Mouse (Mus musculus): ENCODE measurements around the gene 3110082I17Rik. TPM values are rescaled to one million over a fixed set of nuclear protein-coding genes. Genes with fewer than 3 reads are reported as not detected.

Gene 3110082I17Rik
- polyA plus RNA-seq, 1 experiment from 2014 or later = 37.2 TPM

DNA sequence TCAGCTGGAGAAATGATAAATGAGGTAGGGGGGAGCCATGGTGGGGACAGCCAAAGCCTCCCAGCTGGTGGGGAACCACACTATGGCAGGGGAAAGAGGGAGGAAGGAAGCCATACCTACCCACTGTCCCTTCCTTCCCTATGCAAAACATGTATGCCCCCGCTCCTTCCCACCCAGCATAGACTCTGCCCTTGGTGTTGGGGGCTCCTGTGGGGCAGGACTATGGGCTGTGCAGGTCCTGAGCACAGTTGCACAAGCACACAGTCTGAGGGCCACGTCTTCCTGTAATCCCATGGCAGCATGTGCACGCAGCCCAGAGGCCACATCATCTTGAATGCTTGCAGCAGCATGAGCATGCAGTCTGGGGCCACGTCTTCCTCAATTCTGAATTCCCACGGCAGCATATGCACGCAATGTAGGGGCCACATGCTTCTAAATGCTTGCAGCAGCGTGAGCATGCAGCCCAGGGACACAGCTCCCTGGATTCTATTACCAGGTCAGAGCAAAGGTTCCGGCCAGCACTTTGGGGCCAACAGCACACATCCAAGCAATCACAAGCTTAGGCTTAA is 56.6 kb downstream of the 3110082I17Rik start:
- H3K27me3 ChIP-seq (replicated peaks) = no peaks in the 10 kb centered on the region

DNA sequence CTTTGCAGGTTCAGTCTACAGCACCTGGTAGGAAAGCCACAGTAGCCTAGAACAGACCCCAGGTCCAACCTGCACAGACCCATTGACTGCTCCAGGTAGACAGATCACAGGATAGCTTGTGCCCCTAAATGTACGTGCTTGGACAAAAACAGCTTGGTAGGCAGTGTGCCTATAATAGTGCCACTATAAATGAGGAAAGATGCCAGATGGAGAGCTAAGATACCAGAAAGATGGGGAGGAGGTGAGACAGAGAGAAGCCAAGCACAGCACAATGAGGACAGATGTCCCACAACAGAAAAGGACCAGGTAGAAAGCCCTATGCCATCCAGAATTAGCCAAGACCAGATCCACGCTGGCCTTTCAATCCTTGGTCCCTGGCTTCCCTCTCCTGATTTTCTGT is 58.2 kb downstream of the 3110082I17Rik start:
- Histone ChIP-seq H3K4me2 (no peak overlapping the region), H3K36me3 (no peaks in the 10 kb centered on the region), H3K9me3 (no peaks in the 10 kb centered on the region), H3K4me3 (replicated peaks) (no peak overlapping the region), H3K4me1 (no peaks in the 10 kb centered on the region), H3K27ac (no peak overlapping the region), H3K9ac (no peak overlapping the region), H3K27me3 (replicated peaks) (no peaks in the 10 kb centered on the region)
- 95% methylated on average over 2 of the region's 2 CpGs for WGBS
- no peak for ATAC-seq (ENCODE audit: insufficient read depth, low FRiP score, low read depth)

More for the DNA sequence above, 56.6 kb downstream of the 3110082I17Rik start:
- no peak overlapping the region for H3K27ac ChIP-seq
- no peaks in the 10 kb centered on the region for H3K36me3 ChIP-seq
- H3K4me3 ChIP-seq (replicated peaks) = no peak overlapping the region
- H3K4me1 ChIP-seq = no peaks in the 10 kb centered on the region
- WGBS = 85% methylated on average over 8 of the region's 8 CpGs
- H3K9me3 ChIP-seq = no peaks in the 10 kb centered on the region
- no peak overlapping the region for H3K4me2 ChIP-seq
- H3K9ac ChIP-seq = no peak overlapping the region
- no peak for ATAC-seq (ENCODE audit: insufficient read depth, low FRiP score, low read depth)

DNA sequence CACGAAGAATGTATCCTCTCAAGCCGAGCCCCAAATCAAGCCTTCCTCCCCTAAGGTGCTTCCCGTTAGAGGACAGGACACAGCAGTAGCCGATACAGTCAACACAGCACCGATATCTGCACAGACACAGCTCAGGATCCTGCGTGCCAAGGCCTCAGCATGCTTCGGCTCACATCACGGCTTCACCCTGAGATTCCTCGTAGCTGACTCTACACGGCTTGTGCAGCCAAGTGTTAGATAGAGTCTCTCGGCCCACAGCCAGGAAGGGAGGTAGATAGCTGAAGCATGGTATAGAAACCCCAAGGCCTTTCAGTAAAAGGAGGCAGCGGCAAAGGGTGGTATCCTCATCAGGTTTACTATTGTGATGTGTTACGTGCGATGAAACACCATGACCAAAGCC is 60.3 kb downstream of the 3110082I17Rik start:
- Histone ChIP-seq H3K9me3 (no peaks in the 10 kb centered on the region), H3K36me3 (no peaks in the 10 kb centered on the region), H3K27ac (no peak overlapping the region), H3K4me1 (no peaks in the 10 kb centered on the region), H3K4me2 (no peak overlapping the region), H3K4me3 (replicated peaks) (no peak overlapping the region), H3K27me3 (replicated peaks) (no peaks in the 10 kb centered on the region), H3K9ac (no peak overlapping the region)
- no peak for ATAC-seq (ENCODE audit: insufficient read depth, low FRiP score, low read depth)
- WGBS = 88% methylated on average over 14 of the region's 14 CpGs

DNA sequence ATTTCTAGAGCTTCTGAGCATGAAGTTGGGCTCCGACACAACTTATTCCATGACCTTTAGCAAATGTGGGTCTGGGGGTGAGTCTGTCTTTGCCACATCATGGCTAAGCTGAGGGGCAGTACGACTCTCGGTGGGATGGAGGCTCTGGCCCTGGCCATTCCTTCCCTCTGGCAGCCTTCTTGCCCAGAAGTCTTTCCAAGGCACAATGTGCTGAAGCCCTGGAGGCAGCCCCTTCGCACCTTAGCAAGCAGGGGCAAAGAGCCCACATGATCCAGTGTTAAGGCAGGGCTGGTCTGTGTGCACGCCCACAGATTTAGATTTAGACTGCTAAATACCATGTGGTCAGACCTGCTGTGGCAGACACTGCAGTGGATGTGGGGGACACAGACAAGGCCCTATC is 61.5 kb downstream of the 3110082I17Rik start:
- Histone ChIP-seq H3K4me2 (no peak overlapping the region), H3K9me3 (no peaks in the 10 kb centered on the region), H3K27me3 (replicated peaks) (no peaks in the 10 kb centered on the region), H3K4me1 (no peaks in the 10 kb centered on the region), H3K4me3 (replicated peaks) (no peak overlapping the region), H3K27ac (no peak overlapping the region), H3K9ac (no peak overlapping the region), H3K36me3 (no peaks in the 10 kb centered on the region)
- ATAC-seq (ENCODE audit: insufficient read depth, low FRiP score, low read depth) = no peak
- WGBS = 76% methylated on average over 5 of the region's 5 CpGs

DNA sequence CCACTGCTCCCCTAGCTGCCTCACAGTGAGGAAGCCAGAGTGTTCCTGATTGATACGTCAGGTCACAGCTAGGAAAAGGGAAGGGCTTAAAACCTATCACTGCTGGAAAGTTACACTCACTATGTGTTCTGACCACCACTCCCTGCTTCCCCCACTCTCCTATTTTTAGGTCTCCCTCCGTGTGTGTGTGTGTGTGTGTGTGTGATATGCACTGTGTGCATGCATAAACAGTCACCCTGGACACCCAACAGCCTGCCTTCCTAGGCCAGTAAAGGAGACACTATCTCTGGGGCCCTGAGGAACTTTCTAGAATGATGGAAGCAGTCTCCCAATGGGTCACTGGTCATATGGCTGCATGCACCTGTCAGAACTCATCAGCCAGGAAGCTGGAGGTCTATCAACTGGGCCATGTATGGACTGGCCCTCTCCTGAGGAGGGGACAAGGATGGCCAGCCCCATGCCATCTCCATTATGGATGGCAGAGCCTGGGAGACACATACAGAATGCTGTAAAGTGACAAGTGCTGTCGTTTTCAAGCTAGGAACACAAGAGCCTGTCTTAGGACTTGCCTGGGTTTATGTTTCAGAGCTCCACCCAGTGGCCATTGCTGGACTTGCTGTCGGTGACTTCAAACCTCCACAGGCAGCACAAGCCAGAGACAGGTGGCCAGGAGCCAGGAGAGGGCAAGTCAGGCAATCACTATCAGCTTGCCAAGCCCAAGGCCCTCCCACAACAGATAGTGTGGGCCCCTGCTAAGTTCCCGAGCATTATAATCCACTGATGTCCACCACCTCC is 62.2 kb downstream of the 3110082I17Rik start:
- no peak overlapping the region for H3K27ac ChIP-seq
- no peaks in the 10 kb centered on the region for H3K4me1 ChIP-seq
- no peak overlapping the region for H3K4me2 ChIP-seq
- H3K9me3 ChIP-seq = no peaks in the 10 kb centered on the region
- no peak overlapping the region for H3K9ac ChIP-seq
- WGBS = 35% methylated on average over 5 of the region's 5 CpGs
- H3K27me3 ChIP-seq (replicated peaks) = no peaks in the 10 kb centered on the region
- no peak overlapping the region for H3K4me3 ChIP-seq (replicated peaks)
- ATAC-seq (ENCODE audit: insufficient read depth, low FRiP score, low read depth) = peak; percentile 62; the same call in 1 of the 2 replicates
- H3K36me3 ChIP-seq = no peaks in the 10 kb centered on the region

DNA sequence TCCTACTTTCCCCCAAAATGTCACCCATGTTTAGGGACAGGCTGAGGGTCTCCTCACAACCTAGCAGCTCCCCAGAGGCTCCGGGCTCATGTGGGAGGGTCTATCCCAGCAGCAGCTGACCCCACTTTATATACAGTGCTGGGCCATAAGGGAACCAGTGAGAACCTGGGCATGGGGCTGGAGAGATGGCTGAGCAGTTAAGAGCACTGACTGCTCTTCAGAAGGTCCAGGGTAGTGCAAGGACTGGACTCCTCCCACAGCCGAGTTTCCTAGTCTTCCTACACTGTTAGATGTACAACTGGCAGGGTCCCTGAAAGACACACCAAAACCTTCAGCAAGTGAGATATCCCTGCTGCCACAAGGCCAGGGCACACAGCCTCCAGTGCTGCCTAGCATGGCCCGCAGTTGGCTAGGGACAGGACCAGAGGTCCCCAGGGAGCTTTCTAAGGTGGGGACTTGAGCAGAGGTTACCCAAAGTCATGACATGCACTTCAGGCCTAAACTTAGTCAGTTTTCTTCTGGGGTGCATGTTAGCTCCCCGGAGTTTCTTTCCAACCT is 62.9 kb downstream of the 3110082I17Rik start:
- no peak overlapping the region for H3K27ac ChIP-seq
- no peak overlapping the region for H3K9ac ChIP-seq
- H3K4me1 ChIP-seq = no peaks in the 10 kb centered on the region
- no peak overlapping the region for H3K4me3 ChIP-seq (replicated peaks)
- no peaks in the 10 kb centered on the region for H3K9me3 ChIP-seq
- no peaks in the 10 kb centered on the region for H3K36me3 ChIP-seq
- no peak for ATAC-seq (ENCODE audit: insufficient read depth, low FRiP score, low read depth)
- no peaks in the 10 kb centered on the region for H3K27me3 ChIP-seq (replicated peaks)
- no peak overlapping the region for H3K4me2 ChIP-seq
- WGBS = 80% methylated on average over 4 of the region's 4 CpGs

DNA sequence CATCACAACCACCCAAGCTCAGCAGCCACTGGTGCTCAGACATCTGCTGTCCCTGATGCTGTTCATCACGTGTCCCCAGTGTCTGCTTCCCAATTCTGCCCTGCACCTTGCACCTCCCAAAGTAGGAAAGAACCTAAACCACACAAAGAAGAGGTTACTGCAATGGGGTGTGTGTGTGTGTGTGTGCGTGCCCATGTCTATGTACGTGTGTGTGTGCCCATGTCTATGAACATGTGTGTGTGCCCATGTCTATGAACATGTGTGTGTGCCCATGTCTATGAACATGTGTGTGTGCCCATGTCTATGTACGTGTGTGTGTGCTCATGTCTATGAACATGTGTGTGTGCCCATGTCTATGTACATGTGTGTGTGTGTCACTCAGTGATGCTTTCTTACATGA is 64.8 kb downstream of the 3110082I17Rik start:
- no peaks in the 10 kb centered on the region for H3K4me1 ChIP-seq
- no peak overlapping the region for H3K27ac ChIP-seq
- ATAC-seq (ENCODE audit: insufficient read depth, low FRiP score, low read depth) = no peak
- WGBS = 87% methylated on average over 4 of the region's 4 CpGs
- no peak overlapping the region for H3K9ac ChIP-seq
- no peaks in the 10 kb centered on the region for H3K9me3 ChIP-seq
- H3K4me3 ChIP-seq (replicated peaks) = no peak overlapping the region
- H3K27me3 ChIP-seq (replicated peaks) = no peaks in the 10 kb centered on the region
- no peaks in the 10 kb centered on the region for H3K36me3 ChIP-seq
- no peak overlapping the region for H3K4me2 ChIP-seq

DNA sequence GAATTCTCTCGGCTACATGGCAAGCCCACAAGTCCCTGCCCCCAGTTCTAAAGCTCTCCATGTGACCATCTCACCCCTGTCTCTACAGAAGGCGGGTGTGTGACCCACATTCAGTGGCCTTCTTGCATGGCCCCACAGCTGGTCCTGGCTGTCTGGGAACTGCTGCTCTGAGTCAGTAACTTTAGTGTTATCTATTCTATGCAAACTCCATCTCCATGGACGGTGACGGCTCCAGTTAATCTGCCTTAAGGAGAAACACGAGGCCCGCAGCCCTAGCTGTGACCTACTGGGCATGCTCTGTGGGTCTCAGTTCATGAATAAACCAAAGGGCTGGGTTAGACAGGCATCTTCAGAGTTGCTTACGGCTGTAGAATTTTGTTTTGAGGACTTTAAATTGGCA is 65.9 kb downstream of the 3110082I17Rik start:
- Histone ChIP-seq H3K27ac (no peak overlapping the region), H3K27me3 (replicated peaks) (no peaks in the 10 kb centered on the region), H3K9me3 (no peaks in the 10 kb centered on the region), H3K36me3 (no peaks in the 10 kb centered on the region), H3K4me2 (no peak overlapping the region), H3K4me1 (peaks cover 5% of the 10 kb centered on the region), H3K9ac (no peak overlapping the region), H3K4me3 (replicated peaks) (no peak overlapping the region)
- 62% methylated on average over 7 of the region's 7 CpGs for WGBS
- ATAC-seq (ENCODE audit: insufficient read depth, low FRiP score, low read depth) = no peak

DNA sequence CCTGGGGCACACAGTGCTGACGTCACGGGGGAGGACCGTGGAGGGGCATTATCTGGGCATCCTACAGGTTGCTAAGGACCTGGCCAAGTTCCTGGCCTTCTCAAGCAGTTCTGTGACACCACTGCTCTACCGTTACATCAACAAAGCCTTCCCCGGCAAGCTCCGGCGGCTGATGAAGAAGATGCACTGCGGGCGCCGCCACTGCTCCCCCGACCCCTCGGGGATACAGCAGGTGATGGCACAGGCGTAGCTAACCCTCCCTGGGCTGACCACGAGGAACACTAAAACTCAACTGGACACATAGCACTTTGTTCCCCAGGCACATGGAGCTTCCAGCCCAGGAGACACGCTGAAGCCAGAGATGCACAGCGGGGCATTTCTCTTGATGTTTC is 67.1 kb downstream of the 3110082I17Rik start:
- Histone ChIP-seq H3K4me3 (replicated peaks) (no peak overlapping the region), H3K36me3 (no peaks in the 10 kb centered on the region), H3K9ac (no peak overlapping the region), H3K27me3 (replicated peaks) (no peaks in the 10 kb centered on the region), H3K4me1 (peaks cover 16% of the 10 kb centered on the region), H3K9me3 (no peaks in the 10 kb centered on the region), H3K27ac (no peak overlapping the region), H3K4me2 (no peak overlapping the region)
- 91% methylated on average over 16 of the region's 16 CpGs for whole genome bisulfite sequencing
- ATAC-seq (ENCODE audit: insufficient read depth, low FRiP score, low read depth) = no peak

DNA sequence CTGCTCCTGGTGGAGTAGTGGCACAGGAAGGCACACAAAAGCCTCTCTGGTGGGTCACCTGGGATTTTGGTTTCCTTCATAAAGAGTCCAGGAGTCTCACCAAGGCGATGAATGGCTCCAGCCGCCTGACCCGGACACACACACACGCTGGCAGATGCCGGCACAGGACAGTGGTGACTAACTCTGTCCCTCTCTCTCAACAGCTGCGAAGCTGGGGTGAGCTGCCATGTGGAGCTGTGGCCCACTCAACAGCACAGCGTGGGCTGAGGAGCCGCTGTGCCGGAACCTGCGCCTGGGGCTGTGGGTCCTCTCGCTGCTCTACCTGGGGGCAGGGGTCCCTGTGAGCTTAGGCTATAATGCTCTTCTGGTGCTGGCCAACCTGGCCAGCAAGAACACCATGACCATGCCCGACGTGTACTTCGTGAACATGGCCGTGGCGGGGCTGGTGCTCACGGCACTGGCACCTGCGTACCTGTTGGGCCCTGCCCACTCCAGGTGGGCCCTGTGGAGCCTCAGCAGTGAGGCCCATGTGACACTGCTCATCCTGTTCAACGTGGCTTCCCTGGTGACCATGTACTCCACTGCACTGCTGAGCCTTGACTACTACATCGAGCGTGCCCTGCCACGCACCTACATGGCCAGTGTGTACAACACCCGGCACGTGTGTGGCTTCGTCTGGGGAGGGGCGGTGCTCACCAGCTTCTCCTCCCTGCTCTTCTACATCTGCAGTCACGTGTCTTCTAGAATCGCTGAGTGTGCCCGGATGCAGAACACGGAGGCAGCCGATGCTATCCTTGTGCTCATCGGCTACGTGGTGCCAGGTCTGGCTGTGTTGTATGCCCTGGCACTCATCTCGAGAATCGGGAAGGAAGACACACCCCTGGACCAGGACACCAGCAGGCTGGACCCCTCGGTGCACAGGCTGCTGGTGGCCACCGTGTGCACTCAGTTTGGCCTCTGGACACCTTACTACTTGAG is 67.8 kb downstream of the 3110082I17Rik start:
- ATAC-seq (ENCODE audit: insufficient read depth, low FRiP score, low read depth) = no peak
- H3K4me1 ChIP-seq = peaks cover 22% of the 10 kb centered on the region
- no peaks in the 10 kb centered on the region for H3K9me3 ChIP-seq
- 91% methylated on average over 37 of the region's 37 CpGs for WGBS
- H3K27ac ChIP-seq = no peak overlapping the region
- no peak overlapping the region for H3K4me2 ChIP-seq
- H3K9ac ChIP-seq = no peak overlapping the region
- no peaks in the 10 kb centered on the region for H3K27me3 ChIP-seq (replicated peaks)
- H3K4me3 ChIP-seq (replicated peaks) = no peak overlapping the region
- H3K36me3 ChIP-seq = no peaks in the 10 kb centered on the region

DNA sequence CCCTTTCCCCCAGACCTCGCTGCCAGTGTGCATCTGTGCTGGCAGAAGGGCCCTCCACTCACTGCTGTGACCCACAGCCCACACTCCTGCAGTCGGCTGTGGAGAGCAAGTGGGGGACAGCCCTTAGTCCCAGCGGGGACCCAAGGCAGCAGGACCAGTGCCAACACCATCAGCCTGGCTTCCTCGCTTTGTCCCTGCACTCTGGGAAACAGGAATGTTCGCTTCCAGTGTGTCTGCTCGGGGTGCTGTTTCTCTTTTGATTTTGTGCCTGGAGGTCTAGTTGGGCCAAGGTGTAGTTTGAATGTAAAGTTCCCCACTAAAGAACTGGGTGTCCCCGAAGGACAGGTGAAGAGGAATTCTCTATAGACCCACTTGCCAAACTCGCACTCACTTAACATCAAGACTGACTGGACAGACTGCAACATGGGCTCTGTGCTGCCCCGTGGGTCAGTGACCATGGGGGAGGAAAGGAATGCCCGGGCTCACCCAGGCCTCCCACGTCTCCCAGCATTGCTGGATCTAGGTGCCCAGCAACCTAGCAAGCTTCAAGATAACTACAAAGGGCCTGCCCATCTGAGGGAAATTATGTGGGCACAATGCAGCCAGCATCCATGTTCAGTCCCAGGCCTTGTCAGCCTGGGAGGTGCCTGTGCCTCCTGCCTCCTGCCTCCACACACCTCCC is 68.9 kb downstream of the 3110082I17Rik start:
- no peak overlapping the region for H3K9ac ChIP-seq
- H3K4me3 ChIP-seq (replicated peaks) = no peak overlapping the region
- H3K9me3 ChIP-seq = no peaks in the 10 kb centered on the region
- WGBS = 84% methylated on average over 11 of the region's 11 CpGs
- H3K27me3 ChIP-seq (replicated peaks) = no peaks in the 10 kb centered on the region
- H3K27ac ChIP-seq = no peak overlapping the region
- H3K4me2 ChIP-seq = no peak overlapping the region
- no peak for ATAC-seq (ENCODE audit: insufficient read depth, low FRiP score, low read depth)
- no peaks in the 10 kb centered on the region for H3K36me3 ChIP-seq
- peaks cover 22% of the 10 kb centered on the region for H3K4me1 ChIP-seq

Measured in stomach, embryonic 15.5 days (tissue).